Mouse (Mus musculus) urinary bladder, postnatal 10 days (tissue): ENCODE data around the gene Pbrm1.

Experiments
- DNase-seq: peaks from one replicate; pipeline ENCODE4 v3.0.0; 2022; ENCODE audit warnings: low spot score

The Pbrm1 gene

DNA sequence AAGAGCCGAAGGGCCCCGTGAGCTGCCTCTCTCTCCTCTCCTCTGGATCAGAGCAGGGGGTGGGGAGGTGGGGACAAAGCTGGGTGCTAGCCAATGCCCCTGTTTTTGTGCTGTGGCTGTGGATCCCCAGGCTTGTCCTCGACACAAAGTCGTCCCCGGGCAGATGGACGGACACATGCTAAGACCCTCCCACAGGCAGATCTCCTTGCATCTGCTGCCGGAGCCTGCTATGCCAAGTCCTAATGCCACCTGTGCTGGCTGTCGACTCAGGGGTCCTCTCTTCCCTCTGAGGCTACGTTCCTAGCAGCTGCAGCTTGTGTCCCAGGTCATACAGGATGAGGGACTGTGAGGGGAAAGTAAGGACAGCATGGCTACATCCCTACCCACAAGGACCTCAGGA is 147.9 kb downstream of the Pbrm1 start:
- no peak for DNase-seq

DNA sequence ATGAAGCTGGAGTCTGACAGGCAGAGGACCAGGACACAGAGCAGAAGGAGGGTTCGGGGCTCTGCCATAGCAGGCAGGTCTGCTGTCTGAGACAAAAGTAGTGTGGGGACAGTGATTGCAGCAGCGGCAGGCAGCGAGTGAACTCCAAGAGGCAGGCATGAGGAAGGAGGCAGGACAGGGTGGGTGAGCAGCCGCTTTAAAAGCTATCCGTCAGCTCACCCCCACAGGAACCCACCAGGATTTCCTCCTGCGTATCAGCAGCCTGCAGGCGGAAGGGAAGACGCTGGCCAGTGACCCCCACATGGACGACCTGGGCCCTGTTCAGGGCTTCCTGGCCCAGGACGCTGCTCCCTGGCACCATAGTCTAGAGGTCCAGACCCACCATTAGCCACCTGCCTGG is 149.5 kb downstream of the Pbrm1 start, which contains the start of gene Stab1:
Stab1 (minus strand) TSS at position 217 of the 400 bp plus-strand sequence.
- no peak for DNase-seq

DNA sequence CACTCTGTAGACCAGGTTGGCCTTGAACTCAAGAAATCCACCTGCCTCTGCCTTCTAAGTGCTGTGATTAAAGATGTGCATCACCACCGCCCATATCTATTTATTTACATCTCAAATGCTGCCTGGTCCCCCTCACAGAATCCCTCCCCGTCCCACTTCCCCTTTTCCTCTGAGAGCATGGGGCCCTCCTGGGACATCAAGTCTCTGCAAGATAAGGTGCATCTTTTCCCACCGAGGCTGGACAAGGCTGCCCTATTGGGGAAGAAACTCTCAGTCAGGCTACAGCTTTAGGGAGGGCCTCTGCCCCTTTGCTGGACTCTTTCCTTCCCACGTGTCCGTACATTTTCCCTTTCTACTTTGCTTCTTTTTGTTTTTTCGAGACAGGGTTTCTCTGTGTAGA is 150.6 kb downstream of the Pbrm1 start:
- DNase-seq, result no peak

DNA sequence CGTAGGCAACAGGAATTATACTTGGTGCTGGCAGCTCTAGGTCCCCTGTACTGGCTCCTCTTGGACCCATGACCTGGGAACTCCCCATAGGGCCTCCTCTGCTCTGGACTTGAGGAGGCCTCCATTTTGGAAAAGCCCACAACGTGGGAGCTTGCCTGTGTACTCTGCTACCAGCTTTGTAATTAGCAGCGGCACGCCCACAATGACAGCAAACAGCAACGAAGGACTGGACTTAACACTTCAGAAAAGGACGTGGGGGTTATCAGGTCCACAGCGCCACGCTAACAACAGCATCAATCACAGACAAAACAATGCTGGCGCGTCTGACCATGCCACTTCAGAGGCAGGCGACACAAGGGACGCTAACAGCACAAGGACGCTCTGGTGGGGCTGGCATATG is 152.0 kb downstream of the Pbrm1 start:
- no peak for DNase-seq
